Mouse (Mus musculus): ENCODE data around the gene Ulk4. TPM values are rescaled to one million over a fixed set of nuclear protein-coding genes. Genes with fewer than 3 reads are reported as not detected.
A peak's percentile ranks its signal among the peaks of the same experiment; 100 is the strongest.

The Ulk4 gene
- total and polyA plus RNA-seq, 3 experiments: 0.18 to 2.3 (median 0.30) TPM

DNA sequence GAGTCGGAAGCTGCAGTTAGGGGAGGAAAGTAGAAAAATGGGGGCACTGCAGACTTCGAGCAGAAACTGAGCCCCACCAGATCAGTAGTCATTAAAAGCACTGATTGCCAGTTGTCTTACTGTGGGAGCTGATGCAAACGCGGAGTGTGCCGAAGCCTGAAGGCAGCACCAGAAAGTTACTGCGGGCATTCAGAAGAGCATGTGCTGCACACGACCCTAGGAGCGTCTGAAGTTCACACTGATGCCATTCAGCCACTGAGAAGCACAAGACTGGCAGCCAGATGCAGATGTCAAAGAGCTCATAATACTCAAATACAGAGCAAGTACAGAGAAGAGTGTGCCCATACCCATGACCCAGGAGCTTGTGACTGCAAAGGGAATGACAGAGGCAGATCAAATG lies 216.7 kb downstream of the Ulk4 start:
- no peaks in the 10 kb centered on the region for H3K36me3 ChIP-seq (ENCODE audit: control insufficient read depth, insufficient read depth, low read length)
- no peaks in the 10 kb centered on the region for H3K79me2 ChIP-seq (replicated peaks; ENCODE audit: control insufficient read depth, insufficient read depth, low read length)
- WGBS: 88% methylated on average over 8 of the region's 8 CpGs
- no peaks in the 10 kb centered on the region for H3K27me3 ChIP-seq (ENCODE audit: control insufficient read depth, insufficient read depth, low read length)
- H3K27ac ChIP-seq: no peak overlapping the region
- no peak for DNase-seq
- intact Hi-C loops (cut with DNase I): no loop called here
- no peak overlapping the region for H3K9ac ChIP-seq (ENCODE audit: low read depth, low read length)
- TF ChIP-seq EP300 (IDR thresholded peaks at IDR 0.05; ENCODE audit: insufficient read depth, low read depth, low read length) (no peak), CTCF (IDR thresholded peaks at IDR 0.05) (no peak), POLR2A (IDR thresholded peaks at IDR 0.05; ENCODE audit: insufficient read depth, low read depth, low read length) (no peak)
- H3K4me1 ChIP-seq (ENCODE audit: control insufficient read depth, insufficient read depth, low read length): peaks cover 4% of the 10 kb centered on the region
- H3K4me3 ChIP-seq: no peak overlapping the region

DNA sequence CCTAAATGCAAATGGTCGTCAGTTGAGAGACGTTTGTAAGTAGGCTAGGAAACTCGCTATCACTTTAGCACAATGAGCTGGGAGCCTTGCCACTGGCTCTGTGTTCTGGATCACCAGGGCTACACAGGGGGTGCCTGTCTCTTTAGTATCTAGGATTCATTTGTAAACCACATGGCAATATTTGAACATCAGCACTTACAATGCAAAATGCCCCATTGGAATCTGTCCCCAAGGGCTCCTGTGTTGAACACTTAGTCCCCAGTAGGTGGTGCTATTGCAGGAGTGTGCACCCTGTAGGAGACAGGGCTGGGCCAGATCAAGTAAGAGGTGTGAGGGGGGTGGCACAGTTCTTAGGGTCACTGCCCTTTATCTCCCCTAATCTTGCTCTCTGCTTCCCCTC lies 217.7 kb downstream of the Ulk4 start:
- H3K27me3 ChIP-seq (ENCODE audit: control insufficient read depth, insufficient read depth, low read length): no peaks in the 10 kb centered on the region
- no peak for DNase-seq
- H3K4me3 ChIP-seq: no peak overlapping the region
- no peak for TF ChIP-seq POLR2A (IDR thresholded peaks at IDR 0.05; ENCODE audit: insufficient read depth, low read depth, low read length)
- peak; percentile 76 for TF ChIP-seq CTCF (IDR thresholded peaks at IDR 0.05)
- H3K9ac ChIP-seq (ENCODE audit: low read depth, low read length): no peak overlapping the region
- 95% methylated on average over 3 of the region's 3 CpGs for WGBS
- H3K79me2 ChIP-seq (replicated peaks; ENCODE audit: control insufficient read depth, insufficient read depth, low read length): no peaks in the 10 kb centered on the region
- intact Hi-C loops (cut with DNase I): loop anchor here (5.0 to 10.0 kb wide), 7 partner anchors 102 to 454 kb away; no protein-coding TSS in a partner anchor
- no peaks in the 10 kb centered on the region for H3K36me3 ChIP-seq (ENCODE audit: control insufficient read depth, insufficient read depth, low read length)
- peaks cover 4% of the 10 kb centered on the region for H3K4me1 ChIP-seq (ENCODE audit: control insufficient read depth, insufficient read depth, low read length)
- no peak overlapping the region for H3K27ac ChIP-seq

DNA sequence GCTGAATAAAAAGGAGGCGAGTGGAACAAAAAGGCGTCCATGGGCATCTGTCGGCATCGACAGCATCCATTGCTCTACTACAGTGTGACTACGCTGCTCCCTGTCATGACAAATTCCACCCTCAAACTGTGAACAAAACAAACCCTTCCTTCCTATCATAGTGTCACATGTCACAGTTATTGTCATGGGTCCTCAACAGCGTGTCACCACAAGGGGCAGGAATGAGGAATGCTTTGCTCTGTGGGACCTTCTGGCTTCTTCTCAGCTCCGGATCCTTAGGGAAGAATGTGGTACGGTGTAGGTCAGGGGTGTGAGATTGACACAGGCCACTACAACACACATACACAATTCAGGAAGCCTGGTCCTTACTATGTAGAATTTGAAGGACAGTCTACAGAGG lies 218.5 kb downstream of the Ulk4 start:
- Histone ChIP-seq H3K4me1 (ENCODE audit: control insufficient read depth, insufficient read depth, low read length) (peaks cover 4% of the 10 kb centered on the region), H3K27ac (peak overlapping the region; percentile 77), H3K27me3 (ENCODE audit: control insufficient read depth, insufficient read depth, low read length) (no peaks in the 10 kb centered on the region), H3K36me3 (ENCODE audit: control insufficient read depth, insufficient read depth, low read length) (no peaks in the 10 kb centered on the region), H3K4me3 (no peak overlapping the region), H3K79me2 (replicated peaks; ENCODE audit: control insufficient read depth, insufficient read depth, low read length) (no peaks in the 10 kb centered on the region), H3K9ac (ENCODE audit: low read depth, low read length) (no peak overlapping the region)
- 51% methylated on average over 8 of the region's 8 CpGs for WGBS
- no peak for DNase-seq
- intact Hi-C loops (cut with DNase I): loop anchor here (5.0 to 10.0 kb wide), 7 partner anchors 101 to 454 kb away; no protein-coding TSS in a partner anchor
- TF ChIP-seq EP300 (IDR thresholded peaks at IDR 0.05; ENCODE audit: insufficient read depth, low read depth, low read length): no peak
- TF ChIP-seq CTCF (IDR thresholded peaks at IDR 0.05): peak; percentile 49
- TF ChIP-seq POLR2A (IDR thresholded peaks at IDR 0.05; ENCODE audit: insufficient read depth, low read depth, low read length): no peak

DNA sequence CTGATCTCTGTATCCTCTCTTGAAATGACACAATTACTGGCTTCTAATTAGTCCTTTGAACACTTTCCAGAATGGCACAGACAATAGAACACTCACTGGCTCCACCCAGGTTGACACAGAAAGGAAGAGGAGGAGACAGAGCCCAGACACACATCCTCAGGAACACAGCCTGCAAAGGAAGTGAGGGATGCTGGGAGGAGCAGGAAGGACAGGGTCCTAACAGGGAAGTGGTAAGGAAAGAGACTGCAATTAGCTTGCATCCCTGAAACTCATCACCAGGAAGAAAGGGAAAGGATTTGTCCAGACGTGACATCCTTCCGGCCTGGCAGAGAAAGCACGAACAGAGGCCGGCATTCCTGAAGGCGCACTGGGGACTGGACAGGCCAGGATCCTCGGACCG lies 218.9 kb downstream of the Ulk4 start:
- DNase-seq: peak; percentile 69 to 76
- H3K4me1 ChIP-seq (ENCODE audit: control insufficient read depth, insufficient read depth, low read length): peaks cover 4% of the 10 kb centered on the region
- TF ChIP-seq EP300 (IDR thresholded peaks at IDR 0.05; ENCODE audit: insufficient read depth, low read depth, low read length): peak; percentile 94
- TF ChIP-seq CTCF (IDR thresholded peaks at IDR 0.05): no peak
- TF ChIP-seq POLR2A (IDR thresholded peaks at IDR 0.05; ENCODE audit: insufficient read depth, low read depth, low read length): peak; percentile 31; the same call in 1 of the 2 replicates
- H3K79me2 ChIP-seq (replicated peaks; ENCODE audit: control insufficient read depth, insufficient read depth, low read length): no peaks in the 10 kb centered on the region
- H3K9ac ChIP-seq (ENCODE audit: low read depth, low read length): no peak overlapping the region
- H3K36me3 ChIP-seq (ENCODE audit: control insufficient read depth, insufficient read depth, low read length): no peaks in the 10 kb centered on the region
- WGBS: 65% methylated on average over 7 of the region's 7 CpGs
- no peak overlapping the region; the same call in 1 of the 2 replicates for H3K4me3 ChIP-seq
- H3K27ac ChIP-seq: peak overlapping the region; percentile 83
- intact Hi-C loops (cut with DNase I): loop anchor here (5.0 to 10.0 kb wide), 7 partner anchors 101 to 453 kb away; no protein-coding TSS in a partner anchor
- H3K27me3 ChIP-seq (ENCODE audit: control insufficient read depth, insufficient read depth, low read length): no peaks in the 10 kb centered on the region

DNA sequence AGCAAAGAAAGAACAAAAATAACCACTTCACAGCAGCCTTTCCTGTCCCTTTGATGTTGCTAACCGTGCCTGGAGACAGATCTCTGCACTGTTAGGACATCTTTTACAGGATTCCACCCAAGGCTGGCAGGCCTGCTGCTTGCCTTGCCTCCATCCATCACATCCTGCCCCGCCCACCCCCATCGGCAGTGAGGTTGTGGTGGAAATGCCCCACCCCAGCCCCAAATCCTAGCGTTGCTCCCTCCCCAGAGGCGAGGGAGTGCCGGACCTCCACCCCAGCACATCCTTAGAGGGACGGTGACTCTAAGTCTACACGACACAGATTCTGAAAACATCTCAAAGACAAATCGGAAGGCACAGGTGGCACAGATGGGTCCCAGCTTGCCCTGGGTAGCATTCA lies 219.6 kb downstream of the Ulk4 start:
- Histone ChIP-seq H3K9ac (ENCODE audit: low read depth, low read length) (no peak overlapping the region), H3K27ac (peak overlapping the region; percentile 83), H3K79me2 (replicated peaks; ENCODE audit: control insufficient read depth, insufficient read depth, low read length) (no peaks in the 10 kb centered on the region), H3K36me3 (ENCODE audit: control insufficient read depth, insufficient read depth, low read length) (no peaks in the 10 kb centered on the region), H3K27me3 (ENCODE audit: control insufficient read depth, insufficient read depth, low read length) (no peaks in the 10 kb centered on the region), H3K4me1 (ENCODE audit: control insufficient read depth, insufficient read depth, low read length) (peaks cover 2% of the 10 kb centered on the region; the same call in 1 of the 2 replicates), H3K4me3 (peak overlapping the region; percentile 17; the same call in 1 of the 2 replicates)
- intact Hi-C loops (cut with DNase I): loop anchor here (5.0 to 10.0 kb wide), 7 partner anchors 100 to 453 kb away; no protein-coding TSS in a partner anchor
- 53% methylated on average over 9 of the region's 9 CpGs for WGBS
- TF ChIP-seq POLR2A (IDR thresholded peaks at IDR 0.05; ENCODE audit: insufficient read depth, low read depth, low read length): no peak
- no peak for TF ChIP-seq CTCF (IDR thresholded peaks at IDR 0.05)
- TF ChIP-seq EP300 (IDR thresholded peaks at IDR 0.05; ENCODE audit: insufficient read depth, low read depth, low read length): no peak
- peak; percentile 36 to 45 for DNase-seq

DNA sequence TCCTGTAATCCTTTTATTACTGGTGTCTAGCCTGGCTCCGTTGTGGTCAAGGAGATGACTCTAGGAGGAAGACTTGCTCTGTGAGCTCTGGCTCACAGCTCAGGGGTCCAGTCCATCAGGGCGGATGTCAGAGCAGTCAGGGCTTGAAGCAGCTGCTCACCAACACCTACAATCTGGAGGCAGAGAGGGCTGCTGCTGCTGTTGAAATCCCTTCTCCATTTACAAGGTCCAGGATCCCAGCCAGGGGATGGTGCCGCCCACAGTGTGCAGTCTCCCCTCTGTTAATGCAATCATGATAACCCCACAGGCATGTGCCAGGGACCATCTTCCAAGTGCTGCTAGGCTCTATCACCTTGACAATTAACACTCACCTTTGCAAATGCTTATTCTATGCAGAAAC lies 220.5 kb downstream of the Ulk4 start:
- Histone ChIP-seq H3K4me1 (ENCODE audit: control insufficient read depth, insufficient read depth, low read length) (peaks cover 2% of the 10 kb centered on the region; the same call in 1 of the 2 replicates), H3K79me2 (replicated peaks; ENCODE audit: control insufficient read depth, insufficient read depth, low read length) (no peaks in the 10 kb centered on the region), H3K4me3 (no peak overlapping the region), H3K9ac (ENCODE audit: low read depth, low read length) (no peak overlapping the region), H3K36me3 (ENCODE audit: control insufficient read depth, insufficient read depth, low read length) (no peaks in the 10 kb centered on the region), H3K27me3 (ENCODE audit: control insufficient read depth, insufficient read depth, low read length) (no peaks in the 10 kb centered on the region), H3K27ac (no peak overlapping the region)
- TF ChIP-seq POLR2A (IDR thresholded peaks at IDR 0.05; ENCODE audit: insufficient read depth, low read depth, low read length) (no peak), CTCF (IDR thresholded peaks at IDR 0.05) (no peak), EP300 (IDR thresholded peaks at IDR 0.05; ENCODE audit: insufficient read depth, low read depth, low read length) (no peak)
- 89% methylated on average over 3 of the region's 3 CpGs for WGBS
- DNase-seq: no peak
- intact Hi-C loops (cut with DNase I): loop anchor here (5.0 to 10.0 kb wide), 7 partner anchors 99 to 452 kb away; no protein-coding TSS in a partner anchor
